Mouse (Mus musculus) liver, postnatal 0 days (tissue): ENCODE results near the gene Neu1.

Experiments
- CTCF ChIP-seq: sonication (generic); IDR thresholded peaks from 2 replicates; pipeline ENCODE4 v1.5.1; 2016; ENCODE audit warnings: antibody characterized with exemption, low read depth
- EP300 ChIP-seq: IDR thresholded peaks from 2 replicates; pipeline ENCODE4 v1.6.1; 2016; ENCODE audit warnings: antibody characterized with exemption, low read depth, mild to moderate bottlenecking

- TF ChIP-seq CTCF (no peak), EP300 (no peak)
These were observed 45.4 kb upstream of the Neu1 start for GRCm38 (mm10) chr17:34885615-34886014.
